Mouse (Mus musculus) MEL (cell line): ENCODE results near the gene Kdm1a. TPM values are rescaled to one million over a fixed set of nuclear protein-coding genes. Genes with fewer than 3 reads are reported as not detected.

ENCODE experiments used
- DNase-seq: peaks from one replicate; pipeline ENCODE4 v3.0.0; 2011; ENCODE audit warnings: low read depth, low spot score
- H3K27ac ChIP-seq: 2 replicates; pipeline ENCODE4 v1.5.1; 2012; ENCODE audit warnings: low read depth, mild to moderate bottlenecking, control low read depth, low read length, moderate library complexity; ENCODE audit not compliant: control insufficient read depth
- H3K27me3 ChIP-seq, 2 experiments: fragments of 150-350 bp in 1 of 2; sonication (generic) in 1 of 2; 2 replicates each; pipeline ENCODE4 v1.6.1; 2012; ENCODE audit warnings: low read length in 2 of 2, mild to moderate bottlenecking in 2 of 2, improper control_type of control experiment in 1 of 2, moderate library complexity in 1 of 2; ENCODE audit not compliant: insufficient read depth in 2 of 2, control insufficient read depth in 1 of 2
- H3K36me3 ChIP-seq, 2 experiments: 2 replicates each; pipeline ENCODE4 v1.6.1; 2012 to 2014; ENCODE audit warnings: low read length in 2 of 2, improper control_type of control experiment in 1 of 2, inconsistent platforms in 1 of 2, mild to moderate bottlenecking in 1 of 2; ENCODE audit not compliant: insufficient read depth in 2 of 2, control insufficient read depth in 1 of 2
- H3K4me1 ChIP-seq, 2 experiments: fragments of 150-350 bp in 1 of 2; sonication (generic) in 1 of 2; 2 replicates each; pipeline ENCODE4 v1.6.1; 2012; ENCODE audit warnings: low read length in 2 of 2, improper control_type of control experiment in 1 of 2, mild to moderate bottlenecking in 1 of 2; ENCODE audit not compliant: insufficient read depth in 2 of 2, control insufficient read depth in 1 of 2
- H3K4me3 ChIP-seq, 2 experiments: fragments of 150-350 bp in 1 of 2; sonication (generic) in 1 of 2; 2 replicates each; pipeline ENCODE4 v1.5.1; 2012; ENCODE audit warnings: low read depth in 2 of 2, low read length in 2 of 2, mild to moderate bottlenecking in 2 of 2, moderate library complexity in 2 of 2, control low read depth in 1 of 2, improper control_type of control experiment in 1 of 2; ENCODE audit not compliant: control insufficient read depth in 1 of 2, insufficient read depth in 1 of 2
- H3K79me2 ChIP-seq: 2 replicates; pipeline ENCODE4 v1.6.1; 2012; ENCODE audit warnings: mild to moderate bottlenecking, low read length, moderate library complexity; ENCODE audit not compliant: control insufficient read depth, poor library complexity, insufficient read depth
- H3K9ac ChIP-seq: 2 replicates; pipeline ENCODE4 v1.6.1; 2012; ENCODE audit warnings: low read depth, mild to moderate bottlenecking, control low read depth, low read length, moderate library complexity; ENCODE audit not compliant: control insufficient read depth, poor library complexity, severe bottlenecking
- H3K9me3 ChIP-seq: fragments of 150-350 bp; sonication (generic); replicated peaks from 2 replicates; pipeline ENCODE4 v1.6.1; 2012; ENCODE audit warnings: mild to moderate bottlenecking, low read length, improper control_type of control experiment, moderate library complexity; ENCODE audit not compliant: insufficient read depth
- BHLHE40 ChIP-seq: IDR thresholded peaks from 2 replicates; pipeline ENCODE4 v1.6.1; 2012; ENCODE audit warnings: low read depth, mild to moderate bottlenecking, inconsistent platforms, low read length, improper control_type of control experiment, borderline replicate concordance
- CTCF ChIP-seq, 3 experiments: IDR thresholded peaks in 2 of 3; conservative IDR thresholded peaks in 1 of 3; 2 replicates each; pipeline ENCODE4 v1.5.1; 2011 to 2012; ENCODE audit warnings: low read length in 3 of 3, low read depth in 2 of 3, mild to moderate bottlenecking in 2 of 3, improper control_type of control experiment in 1 of 3, inconsistent platforms in 1 of 3, mixed read lengths in 1 of 3, moderate library complexity in 1 of 3; ENCODE audit not compliant: control insufficient read depth in 1 of 3, insufficient read depth in 1 of 3, poor library complexity in 1 of 3, severe bottlenecking in 1 of 3
- ELF1 ChIP-seq: IDR thresholded peaks from 2 replicates; pipeline ENCODE4 v1.6.1; 2014; ENCODE audit warnings: low read depth, mild to moderate bottlenecking, inconsistent platforms, low read length, improper control_type of control experiment, moderate library complexity
- EP300 ChIP-seq, 2 experiments: IDR thresholded peaks; 2 replicates each; pipeline ENCODE4 v1.6.1; 2011; ENCODE audit warnings: improper control_type of control experiment in 2 of 2, low read length in 2 of 2, low read depth in 1 of 2, mild to moderate bottlenecking in 1 of 2
- ETS1 ChIP-seq: IDR thresholded peaks from 2 replicates; pipeline ENCODE4 v1.6.1; 2012; ENCODE audit warnings: low read depth, mild to moderate bottlenecking, inconsistent platforms, low read length, improper control_type of control experiment, moderate library complexity
- GABPA ChIP-seq: IDR thresholded peaks from 2 replicates; pipeline ENCODE4 v1.6.1; 2012; ENCODE audit warnings: low read depth, mild to moderate bottlenecking, inconsistent platforms, low read length, improper control_type of control experiment, moderate library complexity
- GATA1 ChIP-seq: IDR thresholded peaks from 2 replicates; pipeline ENCODE4 v1.6.1; 2011; ENCODE audit warnings: low read depth, low read length, improper control_type of control experiment
- HCFC1 ChIP-seq: IDR thresholded peaks from 2 replicates; pipeline ENCODE4 v1.6.1; 2012; ENCODE audit warnings: low read depth, mild to moderate bottlenecking, inconsistent platforms, low read length, improper control_type of control experiment, moderate library complexity
- KAT2A ChIP-seq: conservative IDR thresholded peaks from 2 replicates; pipeline ENCODE4 v1.6.1; 2012; ENCODE audit warnings: low read depth, low read length, improper control_type of control experiment, inconsistent platforms
- MAZ ChIP-seq: IDR thresholded peaks from 2 replicates; pipeline ENCODE4 v1.6.1; 2012; ENCODE audit warnings: low read depth, mild to moderate bottlenecking, inconsistent platforms, low read length, improper control_type of control experiment
- MEF2A ChIP-seq: IDR thresholded peaks from 2 replicates; pipeline ENCODE4 v1.6.1; 2014; ENCODE audit warnings: low read depth, mild to moderate bottlenecking, inconsistent platforms, low read length, improper control_type of control experiment; ENCODE audit not compliant: poor library complexity, insufficient replicate concordance, severe bottlenecking; ENCODE audit errors: extremely low read depth
- MXI1 ChIP-seq: IDR thresholded peaks from 2 replicates; pipeline ENCODE4 v1.6.1; 2011; ENCODE audit warnings: mild to moderate bottlenecking, low read depth, low read length, improper control_type of control experiment
- MYC ChIP-seq: IDR thresholded peaks from 2 replicates; pipeline ENCODE4 v1.6.1; 2011; ENCODE audit warnings: low read depth, mild to moderate bottlenecking, low read length, improper control_type of control experiment, moderate library complexity
- NELFE ChIP-seq: IDR thresholded peaks from 2 replicates; pipeline ENCODE4 v1.6.1; 2011; ENCODE audit warnings: low read depth, low read length, improper control_type of control experiment
- POLR2AphosphoS2 ChIP-seq: IDR thresholded peaks from 2 replicates; pipeline ENCODE4 v1.6.1; 2011; ENCODE audit warnings: low read length, improper control_type of control experiment
- POLR2AphosphoS5 ChIP-seq: IDR thresholded peaks from 2 replicates; pipeline ENCODE4 v1.6.1; 2012; ENCODE audit warnings: low read depth, borderline replicate concordance, mild to moderate bottlenecking, inconsistent platforms, low read length, moderate library complexity, mixed read lengths
- SIN3A ChIP-seq: IDR thresholded peaks from 2 replicates; pipeline ENCODE4 v1.6.1; 2012; ENCODE audit warnings: low read length, improper control_type of control experiment, inconsistent platforms
- TAL1 ChIP-seq: IDR thresholded peaks from 2 replicates; pipeline ENCODE4 v1.6.1; 2012; ENCODE audit warnings: mild to moderate bottlenecking, inconsistent platforms, low read length, moderate library complexity, mixed read lengths
- TCF12 ChIP-seq: IDR thresholded peaks from 2 replicates; pipeline ENCODE4 v1.6.1; 2014; ENCODE audit warnings: low read depth, mild to moderate bottlenecking, inconsistent platforms, low read length, improper control_type of control experiment, moderate library complexity
- UBTF ChIP-seq: IDR thresholded peaks from 2 replicates; pipeline ENCODE4 v1.6.1; 2012; ENCODE audit warnings: low read depth, mild to moderate bottlenecking, inconsistent platforms, low read length, improper control_type of control experiment, moderate library complexity, borderline replicate concordance; ENCODE audit not compliant: insufficient read depth
- ZKSCAN1 ChIP-seq: IDR thresholded peaks from 2 replicates; pipeline ENCODE4 v1.6.1; 2012; ENCODE audit warnings: low read depth, mild to moderate bottlenecking, inconsistent platforms, low read length, improper control_type of control experiment, moderate library complexity
- polyA plus RNA-seq, 2 experiments: library from polyadenylated mRNA; stranded (reverse) in 1 of 2; unstranded in 1 of 2; fragments of >175 nt in 1 of 2; fragments of >200 nt in 1 of 2; gene quantifications; 2 replicates each; pipeline versions ENCODE4 v1.2.1 to v1.2.4; 2012; ENCODE audit warnings: low replicate concordance in 2 of 2, low read depth in 1 of 2; ENCODE audit not compliant: insufficient read length in 2 of 2, insufficient read depth in 1 of 2, missing spikeins in 1 of 2
- total RNA-seq: library from RNA; depleted of rRNA; stranded (reverse); fragments of 300-350 nt; gene quantifications from 2 replicates; pipeline ENCODE4 v1.2.3, GENCODE M21; 2012

Kdm1a gene
- total and polyA plus RNA-seq, 3 experiments: 60.7 to 90.1 TPM; not detected in 1

GRCm38 (mm10) chr4:136631237-136631994, 28.9 kb upstream of the Kdm1a start:
- DNase-seq: peak; percentile 27
- Histone ChIP-seq H3K27me3 (no peaks in the 10 kb centered on the region), H3K27ac (no peak overlapping the region), H3K79me2 (no peaks in the 10 kb centered on the region), H3K36me3 (no peaks in the 10 kb centered on the region), H3K4me3 (no peak overlapping the region), H3K9ac (no peak overlapping the region), H3K4me1 (no peaks in the 10 kb centered on the region), H3K9me3 (no peaks in the 10 kb centered on the region)
- TF ChIP-seq BHLHE40 (no peak), SIN3A (no peak), TCF12 (no peak), MEF2A (no peak), GABPA (no peak), MXI1 (no peak), UBTF (no peak), CTCF (IDR thresholded peaks at IDR 0.05 in 2 of 3, conservative IDR thresholded peaks at IDR 0.05 in 1 of 3; ENCODE audit: control insufficient read depth in 1 of 3, insufficient read depth in 1 of 3, low read depth in 2 of 3, low read length in 3 of 3, poor library complexity in 1 of 3, severe bottlenecking in 1 of 3) (no peak), MYC (no peak), NELFE (no peak), ZKSCAN1 (no peak), EP300 (IDR thresholded peaks at IDR 0.05; ENCODE audit: low read depth in 1 of 2, low read length in 2 of 2) (no peak), ELF1 (no peak), POLR2AphosphoS2 (no peak)

GRCm38 (mm10) chr4:136626590-136626989, 24.1 kb upstream of the Kdm1a start:
- H3K4me3 ChIP-seq: no peak overlapping the region

More at GRCm38 (mm10) chr4:136626590-136626989, 24.1 kb upstream of the Kdm1a start:
- Histone ChIP-seq H3K27ac (no peak overlapping the region), H3K36me3 (no peaks in the 10 kb centered on the region), H3K27me3 (no peaks in the 10 kb centered on the region), H3K9ac (no peak overlapping the region), H3K79me2 (no peaks in the 10 kb centered on the region), H3K9me3 (no peaks in the 10 kb centered on the region)
- DNase-seq: no peak
- TF ChIP-seq HCFC1: no peak
- TF ChIP-seq TAL1: no peak
- no peak for TF ChIP-seq CTCF (IDR thresholded peaks at IDR 0.05 in 2 of 3, conservative IDR thresholded peaks at IDR 0.05 in 1 of 3; ENCODE audit: control insufficient read depth in 1 of 3, insufficient read depth in 1 of 3, low read depth in 2 of 3, low read length in 3 of 3, poor library complexity in 1 of 3, severe bottlenecking in 1 of 3)
- TF ChIP-seq EP300 (IDR thresholded peaks at IDR 0.05; ENCODE audit: low read depth in 1 of 2, low read length in 2 of 2): no peak
- no peak for TF ChIP-seq MYC
- TF ChIP-seq POLR2AphosphoS5: no peak
- TF ChIP-seq MAZ: no peak
- no peak for TF ChIP-seq ZKSCAN1
- TF ChIP-seq ETS1: no peak
- TF ChIP-seq GATA1: no peak
- no peak for TF ChIP-seq KAT2A
- TF ChIP-seq, all 39 proteins: peak for 0
- no peaks in the 10 kb centered on the region for H3K4me1 ChIP-seq
